Mouse (Mus musculus): ENCODE data around the gene Pirb.
A peak's percentile ranks its signal among the peaks of the same experiment; 100 is the strongest.
"Not testable (repeated sequence)": the region's sequence is repeated elsewhere in the genome, so short reads cannot be mapped to it uniquely, and the experiment has no call there.

Pirb gene

DNA sequence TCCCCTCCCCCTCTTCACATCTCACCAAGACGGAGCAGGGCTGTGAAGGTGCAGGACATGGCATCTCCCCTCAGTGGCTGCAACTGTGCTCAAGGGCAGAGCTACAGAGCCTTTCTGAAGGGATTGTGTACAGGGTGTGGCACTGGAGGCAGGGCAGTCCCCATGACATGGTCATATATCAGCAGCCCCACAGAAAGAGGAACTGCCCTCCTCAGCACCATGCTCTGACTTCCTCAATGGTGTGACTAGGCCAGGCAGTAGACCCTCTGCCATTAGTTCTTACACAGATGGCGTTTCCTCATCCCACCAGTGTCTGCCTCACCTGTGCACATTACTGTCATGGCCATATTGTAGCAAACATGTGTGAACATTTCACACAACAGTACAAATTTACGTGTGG is at the start of gene Pirb:
TSS of gene Pirb (minus strand) at position 124 of the 400 bp plus-strand sequence.
- DNase-seq (ENCODE audit: low spot score): not testable (repeated sequence)

DNA sequence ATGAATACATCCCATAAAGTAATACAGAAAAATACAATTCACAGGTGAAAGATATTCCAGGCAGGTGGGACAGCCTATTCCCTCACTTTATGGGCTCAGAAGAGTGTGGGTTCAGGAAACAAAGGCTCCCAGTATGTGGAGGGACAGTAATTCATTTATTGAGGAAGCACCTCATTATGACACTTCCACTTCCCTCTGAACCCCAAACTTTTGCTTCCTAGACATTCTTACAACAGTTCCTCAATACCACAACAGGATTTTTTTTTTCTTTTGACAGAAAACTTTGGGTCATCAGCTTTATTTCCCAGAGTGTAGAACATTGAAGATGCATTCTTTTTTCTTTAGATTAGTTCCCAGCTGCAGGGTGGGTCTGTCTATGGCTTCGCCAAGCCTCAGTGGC is 12.5 kb upstream of the Pirb start:
- not testable (repeated sequence) for DNase-seq (ENCODE audit: low spot score)

DNA sequence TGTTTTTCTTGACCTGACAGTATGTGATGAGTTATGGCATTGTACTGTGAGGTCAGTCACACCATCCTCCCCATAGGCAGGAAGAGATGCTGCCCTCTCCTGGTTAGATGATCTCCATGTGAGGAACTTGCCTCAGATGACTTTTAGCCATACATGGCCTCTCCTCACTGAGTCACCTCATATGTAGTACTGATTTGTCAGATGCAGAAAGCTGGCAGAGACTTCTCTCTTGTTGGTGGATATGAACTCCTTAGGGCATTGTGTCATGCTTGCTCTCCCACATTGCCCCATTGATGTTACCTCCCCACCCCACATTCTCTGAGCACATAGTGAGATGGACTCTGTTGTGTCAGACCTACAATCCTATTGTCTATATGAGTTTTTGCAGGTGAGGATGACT is 5.3 kb upstream of the Pirb start:
- DNase-seq (ENCODE audit: low spot score): not testable (repeated sequence)

DNA sequence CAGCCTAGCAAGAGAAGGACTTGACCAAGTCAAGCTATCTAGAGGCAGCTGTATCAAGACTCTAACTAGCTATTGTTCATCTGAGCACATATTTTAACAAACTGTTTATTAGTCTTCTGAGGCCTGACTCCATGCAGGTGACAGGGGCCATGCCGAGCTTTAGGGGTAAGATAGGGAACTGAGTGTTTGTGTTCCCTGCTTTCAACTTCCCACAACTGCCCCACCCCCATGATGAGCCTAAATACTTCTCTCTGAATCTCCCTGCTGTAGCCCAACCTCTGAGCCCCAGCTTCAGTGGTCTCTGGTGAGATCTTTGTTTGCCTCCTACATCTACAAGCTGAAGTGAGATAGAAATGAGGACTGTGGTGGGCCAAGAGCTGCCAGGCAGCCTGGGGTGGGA is 4.9 kb downstream of the Pirb start:
- DNase-seq (ENCODE audit: low spot score): no peak

DNA sequence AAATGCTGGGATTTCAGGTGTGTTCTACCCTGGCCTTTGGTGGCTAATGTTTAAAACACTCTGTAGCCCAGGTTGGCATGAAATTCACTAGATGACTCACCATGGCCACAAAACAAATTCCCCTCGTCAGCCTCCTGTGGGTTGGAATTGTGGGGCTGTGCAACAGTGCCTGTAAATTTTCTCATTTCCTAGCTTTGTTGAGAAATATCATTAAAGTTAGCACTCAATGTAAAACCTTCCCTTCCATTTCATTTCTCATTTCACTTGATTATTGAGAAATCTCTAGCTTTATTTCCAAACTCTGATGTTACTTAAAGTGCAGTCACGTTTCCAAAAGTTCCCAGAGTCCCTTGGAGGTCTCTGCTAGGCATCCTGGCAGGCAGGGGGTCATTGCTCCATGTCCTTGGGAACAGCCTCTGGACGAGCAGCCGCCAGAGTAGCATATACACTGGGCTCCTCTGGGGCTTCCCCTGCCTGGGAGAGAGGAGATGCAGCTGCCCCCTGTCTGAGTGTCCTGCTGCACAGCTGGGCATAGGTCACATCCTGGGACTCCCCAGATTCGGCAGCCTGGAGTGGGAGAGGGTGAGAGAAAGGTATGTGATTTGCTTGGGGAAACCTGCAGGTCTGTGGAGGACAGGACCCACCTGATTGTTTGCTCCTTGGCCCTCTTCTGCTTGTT is 7.8 kb downstream of the Pirb start:
- no peak for DNase-seq (ENCODE audit: low spot score)

DNA sequence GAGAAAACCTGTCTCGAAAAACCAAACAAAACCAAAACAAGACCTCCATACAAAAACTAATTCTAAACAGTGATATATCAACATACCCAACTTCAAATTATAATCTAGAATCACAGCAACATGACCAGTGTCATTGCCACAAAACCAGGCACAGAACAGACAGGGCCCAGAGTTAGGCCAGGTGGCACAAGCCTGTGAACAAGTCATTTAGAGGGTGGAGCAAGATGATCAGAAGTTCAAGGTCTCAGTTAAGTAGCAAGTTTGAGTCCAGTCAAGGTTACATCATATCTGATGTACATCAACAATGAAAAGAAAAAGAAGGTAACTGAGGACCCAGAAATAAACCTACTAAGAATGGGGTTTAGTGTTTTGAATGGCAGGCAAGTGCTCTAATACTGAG is 11.2 kb downstream of the Pirb start:
- DNase-seq (ENCODE audit: low spot score): no peak

DNA sequence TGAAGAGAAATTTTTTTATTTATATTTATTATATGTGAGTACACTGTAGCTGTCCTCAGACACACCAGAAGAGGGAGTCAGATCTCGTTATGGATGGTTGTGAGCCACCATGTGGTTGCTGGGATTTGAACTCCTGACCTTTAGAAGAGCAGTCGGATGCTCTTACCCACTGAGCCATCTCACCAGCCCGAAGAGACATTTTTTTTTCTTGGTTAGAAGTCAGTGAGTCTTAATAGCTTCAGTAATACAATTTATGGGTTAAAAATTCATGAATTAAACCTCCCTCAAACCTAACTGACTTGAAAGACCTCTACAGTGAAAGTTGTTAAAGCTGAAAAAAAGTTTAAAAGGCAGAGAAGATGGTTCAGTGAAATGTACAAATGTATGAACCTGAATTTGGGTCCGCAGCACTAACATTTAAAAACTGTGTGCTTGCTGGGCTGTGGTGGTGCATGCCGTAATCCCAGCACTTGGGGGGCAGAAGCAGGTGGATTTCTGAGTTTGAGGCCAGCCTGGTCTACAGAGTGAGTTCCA is 11.7 kb downstream of the Pirb start:
- not testable (repeated sequence) for DNase-seq (ENCODE audit: low spot score)

DNA sequence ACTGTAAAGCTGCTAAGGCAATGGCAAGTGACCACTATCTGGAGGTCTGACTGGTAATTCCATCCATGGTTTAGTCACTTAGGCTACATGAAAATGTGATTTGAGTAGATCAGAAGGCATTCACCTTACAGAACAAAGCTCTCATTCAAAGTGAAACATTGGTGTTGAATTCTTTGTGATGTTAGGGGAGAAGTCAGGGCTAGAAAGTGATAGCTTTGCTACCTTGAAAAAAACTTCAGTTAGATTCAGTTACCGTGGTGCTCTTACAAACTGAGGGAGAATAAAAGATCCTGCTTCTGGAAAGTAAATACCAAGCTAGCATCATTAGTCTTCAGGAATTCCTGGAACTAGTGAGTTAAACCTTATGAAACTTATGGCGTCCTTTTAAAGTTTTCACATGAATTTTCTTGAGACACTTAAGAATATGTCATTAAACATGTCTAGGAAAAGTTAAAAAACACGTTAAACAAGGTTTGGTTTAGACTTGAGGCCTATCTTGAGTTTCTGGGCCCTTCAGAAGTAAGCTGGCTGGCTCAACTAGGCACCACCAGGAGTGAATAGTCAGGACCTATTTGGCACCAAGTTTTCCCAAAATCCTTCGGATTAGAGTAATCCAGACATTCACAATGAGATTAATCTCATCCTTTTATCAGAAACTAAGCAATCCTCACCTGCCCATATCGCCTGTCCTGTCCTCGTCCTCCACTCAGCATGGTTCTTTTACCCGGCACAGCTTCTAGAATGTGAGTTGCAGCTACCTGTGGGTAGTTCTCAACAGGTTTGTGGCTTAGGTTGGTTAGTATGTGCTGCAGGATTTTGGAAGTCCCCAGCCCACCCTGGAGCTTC is 12.4 kb downstream of the Pirb start:
- DNase-seq (ENCODE audit: low spot score): no peak

DNA sequence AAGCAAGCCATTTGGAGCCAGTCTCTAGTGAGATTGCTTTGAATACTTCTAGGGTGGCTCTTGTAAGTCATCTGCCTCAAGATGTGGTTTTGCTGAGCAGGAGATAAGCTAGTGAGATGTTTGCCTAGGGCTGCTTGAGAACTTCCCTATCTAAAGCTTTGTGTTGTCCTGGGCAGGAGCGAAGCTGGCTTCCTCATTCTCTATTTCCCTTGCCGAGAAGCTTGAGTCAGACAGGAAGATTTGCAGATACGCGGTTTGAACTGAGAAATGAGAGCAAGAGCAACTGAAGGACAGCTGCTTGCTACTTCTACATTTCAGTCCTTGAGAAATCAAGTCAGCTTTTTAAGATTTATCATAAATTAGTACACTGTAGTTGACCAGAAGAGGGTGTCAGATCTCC is 13.2 kb downstream of the Pirb start:
- no peak for DNase-seq (ENCODE audit: low spot score)

DNA sequence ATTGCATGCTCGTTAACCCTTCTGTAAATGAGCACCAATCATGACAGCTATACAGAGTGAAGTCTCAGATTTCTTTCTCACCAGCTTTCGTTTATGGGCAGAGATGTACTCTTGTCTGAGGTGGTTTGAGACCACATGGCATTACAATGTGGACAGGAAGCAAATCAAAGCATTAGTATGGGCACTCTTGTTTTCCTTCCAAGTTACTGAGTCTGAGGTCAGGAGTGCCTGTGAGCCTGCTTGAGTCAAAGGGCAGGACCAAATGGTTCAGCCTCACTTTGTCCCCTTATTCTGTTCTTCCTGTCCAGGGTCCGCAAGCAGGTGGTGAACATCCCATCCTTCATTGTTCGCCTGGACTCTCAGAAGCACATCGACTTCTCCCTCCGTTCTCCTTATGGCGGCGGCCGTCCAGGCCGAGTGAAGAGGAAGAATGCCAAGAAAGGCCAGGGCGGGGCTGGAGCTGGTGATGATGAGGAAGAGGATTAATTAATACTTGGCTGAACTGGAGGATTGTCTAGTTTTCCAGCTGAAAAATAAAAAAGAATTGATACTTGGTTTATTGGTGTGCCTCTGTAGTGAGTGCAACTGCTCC is 13.8 kb downstream of the Pirb start:
- no peak for DNase-seq (ENCODE audit: low spot score)

DNA sequence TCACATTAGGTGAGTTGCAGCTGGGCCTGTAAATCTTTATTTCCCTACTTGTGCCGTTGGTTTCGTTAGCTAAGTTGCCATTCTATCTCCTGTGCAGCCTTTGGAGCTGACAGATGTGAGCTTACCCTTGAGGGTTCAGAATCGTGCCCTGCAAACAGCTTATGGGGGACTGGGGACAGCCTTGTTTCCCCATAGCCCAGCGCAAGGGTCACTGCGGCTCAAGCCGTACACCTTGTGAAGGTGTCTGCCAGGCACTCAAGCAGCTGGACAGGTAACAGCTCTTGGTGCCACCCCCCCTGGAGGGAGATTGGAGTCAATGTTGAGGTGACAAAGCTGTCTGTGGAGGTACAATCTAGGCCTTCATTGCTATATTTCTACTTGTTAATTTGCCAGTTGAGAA is 14.3 kb downstream of the Pirb start:
- no peak for DNase-seq (ENCODE audit: low spot score)

DNA sequence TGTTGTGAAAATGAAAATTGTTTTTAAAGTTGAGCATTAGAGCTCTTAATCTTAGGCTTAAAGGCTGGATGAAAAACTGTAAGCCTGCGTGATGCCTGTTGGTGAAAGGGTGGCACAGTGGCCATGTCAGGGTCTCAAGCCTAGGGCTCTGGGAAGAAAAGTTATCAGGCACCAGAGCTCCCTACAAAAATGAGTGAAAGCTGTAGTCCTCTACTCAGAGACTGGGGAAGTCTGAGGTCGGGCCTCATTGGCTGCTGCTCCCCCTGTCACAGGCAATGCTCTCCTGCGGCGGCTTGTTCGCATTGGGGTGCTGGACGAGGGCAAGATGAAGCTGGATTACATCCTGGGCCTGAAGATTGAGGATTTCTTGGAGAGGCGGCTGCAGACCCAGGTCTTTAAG is 14.7 kb downstream of the Pirb start:
- not testable (repeated sequence) for DNase-seq (ENCODE audit: low spot score)

DNA sequence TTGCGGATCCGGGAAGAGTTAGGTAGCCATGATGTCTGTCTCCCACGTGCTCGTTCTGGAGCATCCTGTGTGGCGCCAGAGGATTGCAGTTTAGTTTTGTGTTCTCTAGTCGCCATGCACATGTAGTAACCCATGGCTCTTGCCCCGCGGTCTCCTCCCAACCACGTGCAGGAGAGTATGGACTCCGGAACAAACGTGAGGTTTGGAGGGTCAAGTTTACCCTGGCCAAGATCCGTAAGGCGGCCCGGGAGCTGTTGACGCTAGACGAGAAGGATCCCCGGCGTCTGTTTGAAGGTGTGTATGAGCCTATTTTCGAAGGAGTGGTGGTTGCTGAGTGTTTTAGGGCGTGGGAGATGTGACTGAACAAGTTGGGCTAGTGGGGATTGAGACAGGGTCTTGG is 15.7 kb downstream of the Pirb start:
- DNase-seq (ENCODE audit: low spot score): no peak

DNA sequence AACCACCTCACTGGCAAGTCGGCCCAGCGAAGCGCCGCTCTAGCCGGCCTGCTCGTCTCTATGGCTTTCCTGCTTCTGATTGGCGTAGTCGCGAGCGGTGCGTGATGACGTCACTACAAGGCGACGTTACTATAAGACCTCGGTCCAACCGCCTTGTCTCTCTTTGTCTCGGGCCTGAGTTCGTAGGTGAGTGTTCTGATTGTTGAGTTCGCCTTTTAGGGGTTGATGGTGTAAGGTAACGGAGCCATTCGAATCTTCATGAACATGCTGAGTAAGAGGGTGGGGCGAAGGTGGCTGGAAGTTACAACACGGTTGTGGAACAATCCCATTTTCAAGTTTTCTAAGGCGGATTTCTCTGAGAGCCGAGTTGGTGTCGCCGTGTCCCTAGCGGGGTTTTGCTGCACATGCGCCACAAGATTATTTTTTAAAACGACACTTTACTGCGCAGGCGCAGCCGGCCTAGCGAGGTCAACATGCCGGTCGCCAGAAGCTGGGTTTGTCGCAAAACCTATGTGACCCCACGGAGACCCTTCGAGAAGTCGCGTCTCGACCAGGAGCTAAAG is 16.2 kb downstream of the Pirb start, which contains the start of gene Rps9:
TSS of gene Rps9 (plus strand) at position 115 of the 563 bp plus-strand sequence.
- peak; percentile 94 for DNase-seq (ENCODE audit: low spot score)

DNA sequence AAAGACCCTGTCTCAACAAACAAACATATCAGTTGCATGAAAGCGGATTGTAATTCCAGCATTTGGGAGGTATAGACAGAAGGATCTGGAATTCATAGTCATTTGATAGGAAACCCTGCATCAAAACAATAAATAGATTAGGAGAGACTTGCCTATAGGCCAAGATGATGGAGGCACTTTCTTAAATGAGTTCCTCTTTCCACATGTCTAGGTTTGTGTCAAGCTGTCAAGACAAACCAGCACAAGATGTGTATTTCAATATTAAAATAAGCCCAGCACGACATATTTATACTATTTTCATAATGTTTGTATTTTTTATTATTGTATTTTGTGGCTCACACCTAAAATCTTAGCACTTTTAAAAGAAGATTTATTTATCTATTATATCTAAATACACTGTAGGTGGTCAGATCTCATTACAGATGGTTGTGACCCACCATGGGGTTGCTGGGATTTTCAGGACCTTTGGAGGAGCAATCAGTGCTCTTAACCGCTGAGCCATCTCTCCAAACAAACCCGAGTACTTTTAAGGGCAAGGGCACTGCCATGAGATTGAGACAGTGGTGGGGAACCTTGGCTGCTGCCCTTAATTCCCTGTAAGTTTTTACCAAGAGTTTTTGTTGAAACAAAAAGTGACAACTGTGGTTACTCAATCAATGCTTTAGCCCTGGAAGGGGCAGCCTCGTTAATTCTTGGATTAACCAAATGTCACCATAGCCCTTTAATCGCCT is 16.9 kb downstream of the Pirb start:
- DNase-seq (ENCODE audit: low spot score): no peak

DNA sequence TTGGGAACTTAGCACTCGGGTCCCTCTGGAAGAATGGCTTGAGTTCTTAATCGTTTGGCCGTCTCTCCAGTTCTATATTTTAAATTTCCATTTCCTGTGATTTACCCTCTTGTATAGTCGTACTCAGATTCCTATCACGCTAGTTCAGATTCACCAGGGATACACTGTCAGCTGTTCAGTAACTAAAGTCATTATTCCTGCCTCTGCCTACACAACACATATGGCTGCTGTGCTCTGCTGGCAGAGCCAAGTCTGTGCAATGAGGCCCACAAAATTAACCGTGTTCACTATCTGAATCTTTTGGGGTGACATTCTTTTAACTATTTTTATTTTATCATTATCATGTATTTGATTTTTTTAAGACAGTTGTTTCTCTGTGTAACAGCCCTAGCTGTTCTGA is 21.7 kb downstream of the Pirb start:
- no peak for DNase-seq (ENCODE audit: low spot score)

DNA sequence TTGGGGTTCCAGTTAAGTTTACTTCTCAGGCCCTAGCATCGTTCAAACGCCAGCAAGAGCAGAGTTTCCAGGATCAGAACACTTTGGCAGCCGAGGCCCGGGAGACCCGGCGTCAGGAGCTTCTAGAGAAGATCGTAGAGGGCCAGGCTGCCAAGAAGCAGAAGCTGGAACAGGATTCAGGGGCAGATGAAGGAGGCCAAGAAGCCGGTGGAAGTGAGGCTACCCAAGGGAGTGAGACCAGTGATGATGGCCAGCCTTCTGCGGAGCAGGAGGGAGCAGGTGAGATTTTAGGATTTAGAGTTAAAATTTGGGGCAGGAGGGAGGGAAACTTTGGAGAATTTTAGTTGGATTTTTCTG is 25.3 kb downstream of the Pirb start:
- not testable (repeated sequence) for DNase-seq (ENCODE audit: low spot score)

DNA sequence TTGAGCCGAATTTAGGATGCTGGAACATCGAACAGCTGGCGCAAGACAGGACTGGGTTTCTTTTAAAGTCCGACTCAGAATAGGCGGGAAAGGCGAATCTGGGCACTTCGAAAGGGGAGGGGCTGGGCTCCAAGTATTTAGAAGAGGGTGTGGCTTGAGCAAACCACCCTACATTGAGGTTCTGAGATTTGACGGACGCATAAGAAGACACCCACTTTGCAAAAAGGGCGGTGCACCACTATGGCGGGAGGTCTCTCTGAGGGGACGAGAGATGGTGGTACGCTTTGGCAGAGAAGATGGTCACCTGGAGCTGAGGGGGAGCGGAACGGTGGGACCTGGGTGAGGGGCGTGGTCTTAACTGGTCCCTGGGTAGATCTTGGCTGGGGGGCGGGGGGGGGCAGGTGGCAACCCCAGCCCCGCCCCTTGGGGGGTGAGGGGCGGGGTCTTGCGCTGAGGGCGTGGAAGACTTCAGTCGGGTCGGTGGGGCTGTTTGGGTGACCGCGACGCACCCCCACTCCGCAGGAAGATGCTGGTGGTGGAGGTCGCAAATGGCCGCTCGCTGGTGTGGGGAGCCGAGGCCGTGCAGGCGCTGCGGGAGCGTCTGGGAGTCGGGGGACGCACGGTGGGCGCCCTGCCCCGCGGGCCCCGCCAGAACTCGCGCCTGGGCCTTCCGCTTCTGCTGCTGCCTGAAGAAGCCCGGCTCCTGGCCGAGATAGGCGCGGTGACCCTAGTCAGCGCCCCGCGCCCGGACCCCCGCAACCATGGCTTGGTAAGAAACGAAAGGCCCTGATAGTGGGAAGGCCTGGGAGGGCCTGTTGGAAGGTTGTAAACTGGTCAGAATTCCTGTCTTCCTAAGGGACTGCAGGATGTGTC is 25.9 kb downstream of the Pirb start:
- DNase-seq (ENCODE audit: low spot score): peak; percentile 70

DNA sequence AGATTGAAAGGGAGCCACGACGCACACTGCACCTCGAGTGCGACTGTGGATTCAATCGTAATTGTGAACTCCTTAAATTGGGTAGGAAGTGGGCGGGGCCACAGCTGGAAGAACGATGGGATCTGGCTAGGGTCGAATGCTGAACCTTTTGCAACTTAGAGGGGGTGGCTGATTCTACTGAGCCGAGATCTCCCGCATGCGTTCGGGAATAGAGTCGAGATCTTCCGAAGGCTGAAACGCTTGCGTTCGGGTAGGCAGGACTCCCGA is 26.4 kb downstream of the Pirb start:
- DNase-seq (ENCODE audit: low spot score): no peak

DNA sequence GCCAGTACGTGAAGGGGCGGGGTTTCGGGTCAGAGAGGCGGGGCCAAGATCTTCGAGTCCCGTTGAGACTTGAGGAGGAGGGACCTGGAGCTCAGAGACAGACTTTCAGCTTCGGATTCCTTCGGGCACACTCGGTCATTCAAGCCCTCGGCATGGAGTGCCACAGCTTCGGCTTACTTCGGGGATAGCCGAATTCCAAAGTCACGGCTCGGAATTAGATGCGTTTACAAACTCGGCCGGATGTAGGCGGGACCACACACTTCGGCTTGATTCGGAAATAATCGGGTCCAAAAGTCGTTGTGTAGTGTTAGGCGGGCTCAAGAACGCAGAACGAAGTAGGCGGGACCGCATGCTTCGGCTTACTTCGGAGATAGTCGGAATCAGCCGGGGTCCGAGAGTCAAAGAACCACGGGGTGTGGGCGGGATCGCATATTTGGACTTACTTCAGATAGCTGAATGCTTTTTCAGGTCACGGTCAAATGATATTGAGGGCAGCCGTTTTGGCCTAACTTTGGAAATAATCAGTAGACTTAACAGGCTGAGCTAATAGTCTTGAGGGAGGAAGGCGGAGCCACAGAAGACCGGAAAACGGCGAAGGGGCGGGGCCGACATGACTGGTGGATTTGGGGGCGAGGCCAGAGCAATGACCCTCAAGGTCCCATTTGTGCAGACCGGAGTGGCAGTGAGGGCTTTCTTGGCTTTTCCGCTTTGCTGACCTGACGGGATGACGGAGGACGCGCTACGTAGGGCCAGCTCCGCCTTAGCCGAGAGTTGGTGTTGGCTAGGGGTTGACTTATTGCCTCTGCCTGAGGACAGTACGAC is 27.0 kb downstream of the Pirb start, which contains the start of gene Mboat7:
TSS of gene Mboat7 (minus strand) at position 537 of the 822 bp plus-strand sequence.
- peak; percentile 95 for DNase-seq (ENCODE audit: low spot score)

Measured in ovary, postnatal 36 days (tissue).